Mouse (Mus musculus): ENCODE measurements around the gene Gng7. TPM values are rescaled to one million over a fixed set of nuclear protein-coding genes. Genes with fewer than 3 reads are reported as not detected.

Gene Gng7
- polyA plus RNA-seq, 1 experiment from 2014 or later = 32.1 TPM

DNA sequence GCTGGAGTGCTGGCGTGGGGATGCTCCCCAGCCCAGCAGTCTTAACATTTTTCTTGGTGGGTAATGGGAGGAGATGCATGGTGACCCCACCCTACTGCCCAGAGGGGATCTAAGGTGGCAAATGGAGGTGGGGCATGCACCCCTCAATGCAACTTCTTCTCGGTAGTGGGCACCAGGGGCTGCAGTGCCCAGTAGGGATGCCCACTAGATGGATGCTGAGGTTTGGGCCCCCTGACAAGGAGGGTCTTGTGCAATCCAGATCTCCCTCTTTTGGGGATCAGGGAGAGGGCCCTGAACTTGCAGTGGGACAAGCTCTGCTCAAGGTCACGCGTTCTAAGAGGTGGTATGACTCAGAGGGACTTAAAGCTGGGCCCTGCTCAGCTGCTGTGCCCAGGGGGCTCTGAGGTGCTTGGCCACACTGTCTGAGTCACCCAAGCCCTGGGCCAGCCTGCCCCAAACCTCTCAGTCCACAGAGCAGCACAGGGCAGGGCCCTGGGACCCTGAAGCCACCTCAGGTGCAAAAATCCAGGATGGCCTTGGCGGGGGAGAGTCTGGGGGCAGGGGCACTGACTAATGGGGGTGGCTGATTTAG is 9.7 kb upstream of the Gng7 start:
- ATAC-seq (replicated peaks) = peak; percentile 14; the same call in 1 of the 2 replicates
- WGBS = 71% methylated on average over 5 of the region's 5 CpGs
- H3K27me3 ChIP-seq = 0 out of 2 replicates have a peak, but pooled peaks cover 3% of the 10 kb centered on the region

DNA sequence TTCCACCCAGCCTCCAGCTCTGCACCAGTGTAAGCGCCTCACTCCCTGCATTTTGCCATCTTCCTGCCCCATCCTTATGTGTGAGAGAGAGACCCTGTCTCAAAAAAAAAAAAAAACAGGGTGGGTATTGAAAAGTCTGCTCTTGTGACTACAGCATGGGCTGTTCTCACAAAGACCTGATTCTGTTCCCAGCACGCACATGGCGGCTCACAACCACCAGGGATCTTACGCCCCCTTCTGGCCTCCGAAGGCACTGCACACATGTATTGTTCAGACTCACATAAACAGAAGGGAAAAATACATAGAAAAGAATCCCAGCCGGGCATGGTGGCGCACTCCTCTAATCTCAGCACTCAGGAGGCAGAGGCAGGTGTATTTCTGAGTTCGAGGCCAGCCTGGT is 8.0 kb upstream of the Gng7 start:
- H3K27ac ChIP-seq (replicated peaks) = no peak overlapping the region
- no peak overlapping the region for H3K9ac ChIP-seq (replicated peaks)
- H3K4me3 ChIP-seq = no peak overlapping the region
- peaks cover 19% of the 10 kb centered on the region for H3K4me1 ChIP-seq
- no peaks in the 10 kb centered on the region for H3K9me3 ChIP-seq
- 67% methylated on average over 8 of the region's 8 CpGs for WGBS
- no peaks in the 10 kb centered on the region for H3K36me3 ChIP-seq
- 0 out of 2 replicates have a peak, but pooled peaks cover 3% of the 10 kb centered on the region for H3K27me3 ChIP-seq
- ATAC-seq (replicated peaks) = no peak
- no peak overlapping the region for H3K4me2 ChIP-seq (replicated peaks)

More for the DNA sequence above, 9.7 kb upstream of the Gng7 start:
- Histone ChIP-seq H3K27ac (replicated peaks) (no peak overlapping the region), H3K4me3 (peak overlapping the region; percentile 55), H3K9ac (replicated peaks) (peak overlapping the region; percentile 78; the same call in 1 of the 2 replicates), H3K36me3 (no peaks in the 10 kb centered on the region), H3K4me2 (replicated peaks) (peak overlapping the region; percentile 84), H3K4me1 (peaks cover 23% of the 10 kb centered on the region), H3K9me3 (no peaks in the 10 kb centered on the region)

DNA sequence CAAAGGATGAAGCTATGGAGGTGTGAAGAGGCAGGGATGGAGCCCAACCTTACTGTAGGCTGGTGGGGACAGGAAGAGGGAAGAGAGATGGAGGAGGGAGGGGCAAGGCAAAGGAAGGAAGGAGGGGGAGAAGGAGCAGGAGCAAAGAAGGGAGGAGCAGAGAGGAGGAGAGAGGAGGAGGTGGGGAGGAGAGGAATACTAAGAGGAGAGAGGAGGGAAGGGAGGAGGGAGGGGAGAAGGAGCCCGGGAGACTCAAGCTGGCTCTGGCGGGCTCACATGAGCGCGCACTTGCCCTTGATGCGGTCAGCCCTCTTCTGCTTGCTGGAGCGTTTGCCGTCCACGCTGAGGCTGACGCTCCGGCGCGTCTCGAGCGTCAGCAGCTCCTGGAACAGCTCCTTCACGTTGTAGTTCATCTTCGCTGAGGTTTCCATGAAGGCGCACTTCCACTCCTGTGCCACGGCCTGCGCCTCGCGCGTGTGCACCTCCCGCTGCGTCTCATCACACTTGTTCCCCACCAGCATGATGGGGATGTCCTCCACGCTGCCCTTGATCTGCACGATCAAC is 6.9 kb upstream of the Gng7 start:
- Histone ChIP-seq H3K27ac (replicated peaks) (no peak overlapping the region), H3K9me3 (no peaks in the 10 kb centered on the region), H3K4me1 (peaks cover 19% of the 10 kb centered on the region), H3K27me3 (0 out of 2 replicates have a peak, but pooled peaks cover 3% of the 10 kb centered on the region), H3K4me3 (no peak overlapping the region), H3K36me3 (no peaks in the 10 kb centered on the region), H3K4me2 (replicated peaks) (peak overlapping the region; percentile 11), H3K9ac (replicated peaks) (peak overlapping the region; percentile 13; the same call in 1 of the 2 replicates)
- WGBS = 17% methylated on average over 26 of the region's 26 CpGs
- no peak for ATAC-seq (replicated peaks)

DNA sequence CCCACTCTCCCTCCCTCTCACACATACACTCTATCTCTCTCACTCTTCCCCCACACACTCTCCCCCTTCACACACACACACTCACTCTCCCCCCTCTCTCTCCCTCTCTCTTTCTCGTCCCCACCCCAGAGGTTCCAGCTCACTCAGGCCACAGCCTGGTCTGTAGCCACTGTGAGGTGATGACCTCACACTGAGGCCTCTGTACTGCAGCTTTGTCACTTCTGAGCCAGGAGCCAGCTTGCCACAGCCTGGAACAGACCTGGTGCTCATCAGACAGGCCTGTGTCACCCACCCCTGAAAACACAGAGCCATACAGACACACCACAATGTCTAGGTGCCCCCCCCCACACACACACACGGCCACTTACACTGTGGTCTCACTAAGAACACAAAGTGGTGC is 5.5 kb upstream of the Gng7 start:
- no peak overlapping the region for H3K9ac ChIP-seq (replicated peaks)
- ATAC-seq (replicated peaks) = no peak

DNA sequence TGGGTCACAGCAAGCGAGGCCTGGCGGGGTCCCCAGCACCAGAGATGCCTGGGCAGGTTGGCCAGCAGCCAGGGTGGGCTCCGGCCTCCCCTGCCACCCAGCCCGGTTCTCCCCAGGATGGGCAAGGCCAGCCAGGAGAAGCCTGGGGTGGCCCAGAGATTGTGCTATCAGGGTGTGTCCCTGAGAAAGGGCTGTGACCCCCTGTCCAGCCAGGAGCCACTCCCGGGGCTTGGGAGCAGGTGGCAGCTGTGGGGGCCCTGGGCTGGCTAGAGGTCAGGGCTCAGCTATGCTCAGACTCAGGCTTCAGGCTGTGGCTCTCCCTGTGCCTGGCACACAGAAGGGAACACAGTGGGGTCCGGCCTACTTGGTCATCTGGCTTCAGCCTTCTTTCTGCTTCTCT is 4.9 kb upstream of the Gng7 start:
- no peak for ATAC-seq (replicated peaks)
- Histone ChIP-seq H3K9ac (replicated peaks) (no peak overlapping the region), H3K4me1 (peaks cover 13% of the 10 kb centered on the region), H3K27ac (replicated peaks) (no peak overlapping the region), H3K9me3 (no peaks in the 10 kb centered on the region), H3K36me3 (no peaks in the 10 kb centered on the region), H3K27me3 (0 out of 2 replicates have a peak, but pooled peaks cover 3% of the 10 kb centered on the region), H3K4me2 (replicated peaks) (no peak overlapping the region), H3K4me3 (no peak overlapping the region)
- 76% methylated on average over 6 of the region's 6 CpGs for WGBS

More for the DNA sequence above, 5.5 kb upstream of the Gng7 start:
- Histone ChIP-seq H3K4me3 (no peak overlapping the region), H3K36me3 (no peaks in the 10 kb centered on the region), H3K27me3 (0 out of 2 replicates have a peak, but pooled peaks cover 3% of the 10 kb centered on the region), H3K9me3 (no peaks in the 10 kb centered on the region), H3K27ac (replicated peaks) (no peak overlapping the region), H3K4me1 (peaks cover 16% of the 10 kb centered on the region), H3K4me2 (replicated peaks) (no peak overlapping the region)
- WGBS = 69% methylated on average over 2 of the region's 2 CpGs

DNA sequence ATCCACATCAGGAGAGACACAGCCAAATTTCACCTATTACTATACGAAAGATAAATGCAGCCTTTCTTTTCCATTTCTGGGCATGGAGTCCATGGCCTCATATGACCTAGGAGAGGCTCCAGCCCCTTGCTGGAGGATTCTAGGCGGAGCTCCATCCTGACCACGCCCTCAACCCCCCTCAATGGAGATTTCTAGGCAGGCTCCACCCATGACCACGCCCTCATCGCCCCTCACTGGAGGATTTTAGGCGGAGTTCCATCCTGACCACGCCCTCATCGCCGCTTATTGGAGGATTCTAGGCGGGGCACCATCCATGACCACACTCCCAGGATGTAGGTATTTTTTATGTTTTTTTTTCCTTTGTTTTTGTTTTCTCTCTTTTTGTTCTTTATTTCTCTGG is 3.6 kb upstream of the Gng7 start:
- no peaks in the 10 kb centered on the region for H3K27me3 ChIP-seq
- H3K4me1 ChIP-seq = peaks cover 14% of the 10 kb centered on the region
- WGBS = 47% methylated on average over 10 of the region's 10 CpGs
- H3K9ac ChIP-seq (replicated peaks) = no peak overlapping the region
- no peak overlapping the region for H3K4me2 ChIP-seq (replicated peaks)
- H3K27ac ChIP-seq (replicated peaks) = no peak overlapping the region
- H3K36me3 ChIP-seq = no peaks in the 10 kb centered on the region
- no peak for ATAC-seq (replicated peaks)
- H3K9me3 ChIP-seq = no peaks in the 10 kb centered on the region
- no peak overlapping the region for H3K4me3 ChIP-seq

DNA sequence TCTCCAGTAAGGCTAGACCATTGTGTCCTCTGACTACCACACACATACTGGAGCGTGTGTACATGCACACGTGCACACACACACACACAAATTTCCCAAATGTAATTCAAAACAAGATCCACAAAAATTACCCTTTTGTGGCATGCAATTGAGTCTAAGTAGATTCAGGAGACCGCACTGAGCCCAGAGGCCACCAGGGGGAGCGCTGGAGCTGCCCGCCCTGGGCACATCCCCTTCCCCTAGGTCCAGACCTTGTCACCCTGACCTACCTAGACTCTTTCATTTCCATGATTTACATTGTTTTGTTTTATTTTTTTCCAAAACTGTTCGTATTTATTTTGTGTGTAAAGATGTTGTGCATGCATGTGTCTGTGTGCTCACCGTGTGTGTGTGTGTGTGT is 1.9 kb upstream of the Gng7 start:
- Histone ChIP-seq H3K4me2 (replicated peaks) (no peak overlapping the region), H3K36me3 (no peaks in the 10 kb centered on the region), H3K27ac (replicated peaks) (no peak overlapping the region), H3K9me3 (no peaks in the 10 kb centered on the region), H3K4me3 (no peak overlapping the region), H3K4me1 (peaks cover 14% of the 10 kb centered on the region), H3K9ac (replicated peaks) (no peak overlapping the region), H3K27me3 (no peaks in the 10 kb centered on the region)
- 9% methylated on average over 7 of the region's 7 CpGs for WGBS
- no peak for ATAC-seq (replicated peaks)

DNA sequence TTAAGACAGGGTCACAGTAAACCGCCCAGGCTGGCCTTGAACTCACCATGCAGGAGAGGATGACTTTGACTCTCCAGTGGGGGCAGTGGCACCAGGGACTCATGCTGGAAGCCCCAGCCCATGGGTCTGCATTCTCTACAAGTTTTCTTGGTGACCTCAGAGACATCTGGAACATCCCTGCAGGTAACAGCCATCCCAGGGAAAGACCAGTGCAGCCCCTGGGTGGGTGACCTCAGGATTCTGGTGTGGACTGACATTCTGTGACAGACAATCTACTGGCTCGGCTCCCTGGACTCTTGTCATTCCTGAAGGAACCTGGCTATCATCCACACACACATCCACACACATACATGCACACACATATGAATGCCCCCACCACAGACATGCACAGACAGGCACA is 921 bp upstream of the Gng7 start:
- no peaks in the 10 kb centered on the region for H3K36me3 ChIP-seq
- WGBS = 87% methylated on average over 2 of the region's 2 CpGs
- no peak overlapping the region for H3K27ac ChIP-seq (replicated peaks)
- peaks cover 14% of the 10 kb centered on the region for H3K4me1 ChIP-seq
- no peak overlapping the region for H3K4me2 ChIP-seq (replicated peaks)
- H3K9me3 ChIP-seq = no peaks in the 10 kb centered on the region
- H3K4me3 ChIP-seq = no peak overlapping the region
- ATAC-seq (replicated peaks) = no peak
- H3K9ac ChIP-seq (replicated peaks) = no peak overlapping the region
- H3K27me3 ChIP-seq = no peaks in the 10 kb centered on the region

DNA sequence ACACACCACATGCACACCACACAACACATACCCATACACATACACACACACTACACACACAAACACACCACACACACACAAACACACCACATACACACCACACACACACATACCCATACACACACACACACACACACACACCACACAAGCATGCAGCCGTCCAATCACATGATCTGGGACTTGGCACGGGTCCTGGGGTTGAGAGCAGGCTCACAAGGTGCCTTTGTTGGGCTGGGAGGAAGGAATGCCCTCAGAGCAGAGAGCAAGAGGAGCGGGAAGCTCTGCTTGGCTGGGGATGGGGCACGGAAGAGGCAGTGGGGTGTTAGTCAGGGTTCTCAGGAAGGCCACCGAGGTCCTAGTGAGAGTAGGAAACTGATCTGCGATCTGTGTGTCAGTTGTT is 3.9 kb downstream of the Gng7 start:
- peaks cover 14% of the 10 kb centered on the region for H3K4me1 ChIP-seq
- no peak overlapping the region for H3K27ac ChIP-seq (replicated peaks)
- H3K4me2 ChIP-seq (replicated peaks) = no peak overlapping the region
- no peaks in the 10 kb centered on the region for H3K9me3 ChIP-seq
- 60% methylated on average over 6 of the region's 6 CpGs for WGBS
- no peak overlapping the region for H3K9ac ChIP-seq (replicated peaks)
- no peaks in the 10 kb centered on the region for H3K27me3 ChIP-seq
- no peaks in the 10 kb centered on the region for H3K36me3 ChIP-seq
- H3K4me3 ChIP-seq = no peak overlapping the region
- ATAC-seq (replicated peaks) = no peak

DNA sequence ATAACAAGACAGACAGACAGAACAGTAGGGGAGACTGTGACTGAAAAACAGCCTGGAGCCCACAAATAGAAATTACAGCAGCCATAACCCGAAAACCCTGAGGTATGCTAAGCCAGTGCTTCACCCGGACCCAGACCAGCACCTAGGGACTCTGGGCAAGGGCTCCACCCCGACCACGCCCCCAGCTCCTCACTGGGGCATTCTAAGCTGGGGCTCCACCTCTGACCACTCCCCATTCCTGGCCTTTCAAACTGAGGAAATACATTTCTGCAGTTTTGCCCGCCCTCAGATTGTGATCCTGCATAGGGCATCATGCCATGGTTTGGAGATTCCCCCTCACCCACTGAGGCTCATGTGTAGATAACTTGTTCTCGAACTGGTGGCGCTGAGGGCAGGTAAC is 7.5 kb downstream of the Gng7 start:
- 43% methylated on average over 7 of the region's 7 CpGs for WGBS

DNA sequence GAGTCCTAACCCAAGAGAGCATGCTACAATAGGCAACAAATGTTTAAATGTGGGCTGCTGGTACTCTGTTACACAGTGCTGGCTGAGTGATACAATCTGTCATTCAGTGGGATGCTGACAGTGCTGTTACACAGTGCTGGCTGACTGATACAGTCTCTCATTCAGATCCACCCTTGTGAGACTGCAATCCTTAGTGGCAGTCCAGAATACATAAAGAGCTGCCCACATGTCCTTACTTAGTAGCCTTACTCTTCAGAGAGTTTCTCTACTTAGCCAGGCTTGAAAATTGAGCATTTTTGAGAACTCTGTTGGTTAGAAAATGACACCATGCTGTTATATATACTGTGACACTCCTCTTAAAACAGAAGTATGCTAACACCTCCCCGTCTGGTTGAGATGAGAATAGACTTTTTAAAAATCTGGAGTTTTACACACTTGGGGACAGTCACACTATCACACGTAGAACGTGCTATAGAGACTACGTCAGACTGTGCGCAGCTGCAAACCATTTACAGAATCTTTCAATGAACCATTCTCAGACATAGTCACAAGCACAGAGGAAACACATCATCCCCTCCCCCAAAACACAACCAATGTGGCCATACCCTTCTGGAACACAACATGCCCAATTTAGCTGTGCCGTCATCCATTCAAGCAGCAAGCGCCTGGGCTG is 8.6 kb downstream of the Gng7 start:
- Histone ChIP-seq H3K27me3 (no peaks in the 10 kb centered on the region), H3K4me1 (peaks cover 8% of the 10 kb centered on the region), H3K9ac (replicated peaks) (no peak overlapping the region), H3K4me2 (replicated peaks) (no peak overlapping the region), H3K4me3 (no peak overlapping the region), H3K9me3 (no peaks in the 10 kb centered on the region), H3K36me3 (no peaks in the 10 kb centered on the region), H3K27ac (replicated peaks) (no peak overlapping the region)
- WGBS = 85% methylated on average over 7 of the region's 7 CpGs
- no peak for ATAC-seq (replicated peaks)

More for the DNA sequence above, 7.5 kb downstream of the Gng7 start:
- Histone ChIP-seq H3K36me3 (no peaks in the 10 kb centered on the region), H3K4me3 (no peak overlapping the region), H3K4me1 (no peaks in the 10 kb centered on the region; the same call in 1 of the 2 replicates), H3K9ac (replicated peaks) (no peak overlapping the region), H3K4me2 (replicated peaks) (no peak overlapping the region), H3K27me3 (no peaks in the 10 kb centered on the region), H3K9me3 (no peaks in the 10 kb centered on the region), H3K27ac (replicated peaks) (no peak overlapping the region)
- no peak for ATAC-seq (replicated peaks)

DNA sequence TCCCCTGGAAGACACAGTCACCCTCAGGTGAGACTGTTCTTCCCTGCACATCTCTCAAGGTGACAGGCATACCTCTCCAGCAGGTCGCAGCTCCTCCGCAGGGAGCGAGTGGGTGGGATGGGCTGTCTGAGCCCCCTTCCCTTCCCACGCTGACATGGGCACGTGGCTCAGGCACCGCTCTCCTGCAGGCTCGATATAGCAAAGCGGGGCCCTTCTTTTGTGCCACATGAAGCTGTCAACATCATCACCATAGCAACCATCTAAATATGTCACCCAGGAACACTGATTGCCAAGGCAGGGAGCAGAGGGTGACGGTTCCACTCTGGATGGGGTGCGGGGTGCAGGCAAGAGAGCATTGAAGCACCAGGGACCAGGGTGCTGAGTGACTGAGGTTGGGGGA is 13.6 kb downstream of the Gng7 start:
- H3K9me3 ChIP-seq = no peaks in the 10 kb centered on the region
- peak overlapping the region; percentile 36; the same call in 1 of the 2 replicates for H3K27ac ChIP-seq (replicated peaks)
- no peaks in the 10 kb centered on the region for H3K36me3 ChIP-seq
- H3K4me3 ChIP-seq = no peak overlapping the region
- H3K9ac ChIP-seq (replicated peaks) = 0 out of 2 replicates have a peak overlapping the region, but pooled peaks have one; percentile 2
- 37% methylated on average over 10 of the region's 10 CpGs for WGBS
- peak; percentile 47 for ATAC-seq (replicated peaks)
- 0 out of 2 replicates have a peak, but pooled peaks cover 3% of the 10 kb centered on the region for H3K27me3 ChIP-seq
- peak overlapping the region; percentile 27 for H3K4me2 ChIP-seq (replicated peaks)
- H3K4me1 ChIP-seq = peaks cover 33% of the 10 kb centered on the region

All from forebrain, embryonic 15.5 days (tissue).